Mouse (Mus musculus): Measurements from ENCODE around the gene Gm14288. TPM values are rescaled to one million over a fixed set of nuclear protein-coding genes. Genes with fewer than 3 reads are reported as not detected.
"Not testable (repeated sequence)": the region's sequence is repeated elsewhere in the genome, so short reads cannot be mapped to it uniquely, and the experiment has no call there.

Gm14288 gene
- total RNA-seq (2012; rRNA removed): 4.6 and 5.0 TPM in 2 replicates
- 7.5 and 11.9 TPM in 2 replicates for total RNA-seq (2014; rRNA removed)
- not detected in 2 replicates for polyA plus RNA-seq (2012; ENCODE audit: insufficient read length, low read depth)

DNA sequence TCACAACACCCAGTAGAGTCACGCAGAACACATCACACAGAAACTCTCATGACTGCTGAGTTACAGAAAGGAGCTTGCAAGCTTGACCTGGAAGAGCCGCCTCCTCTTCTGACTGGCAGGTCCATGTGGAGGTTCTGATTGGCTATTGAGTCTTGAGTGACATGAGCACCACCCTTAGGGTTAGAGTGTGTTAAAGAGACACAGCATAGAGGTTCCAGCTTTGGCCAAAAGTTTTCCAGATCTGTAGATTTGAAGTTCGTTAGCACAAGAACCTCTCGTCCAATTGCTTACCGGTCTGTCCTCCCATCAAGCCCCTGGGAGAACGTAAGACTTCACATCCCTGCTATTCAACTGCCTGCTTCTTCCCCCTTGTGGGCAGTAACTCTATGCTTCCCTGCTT is at the start of gene Gm14288:
TSS of gene Gm14288 (minus strand) at position 101 of the 400 bp plus-strand sequence.
- in situ Hi-C loops (cut with MboI; ENCODE audit: low pct_ligation_motif_present, low pct_unique_long_range_greater_than_20kb, low sequenced_read_pairs); H3K4me1 ChIP-seq (ENCODE audit: control insufficient read depth in 1 of 2, insufficient read depth in 2 of 2); H3K4me2 ChIP-seq (ENCODE audit: insufficient read depth, low read depth, poor library complexity, severe bottlenecking); H3K79me2 ChIP-seq (replicated peaks; ENCODE audit: control insufficient read depth, extremely low read depth, insufficient read depth, poor library complexity, severe bottlenecking); H3K9me3 ChIP-seq (replicated peaks; ENCODE audit: low read length); H3K9ac ChIP-seq (ENCODE audit: insufficient read depth, low read depth); H3K4me3 ChIP-seq (replicated peaks in 1 of 3; ENCODE audit: low read depth in 2 of 3, low read length in 2 of 3, poor library complexity in 1 of 3); dilution Hi-C loops (cut with MboI; ENCODE audit: extremely low pct_ligation_motif_present, extremely low pct_unique_long_range_greater_than_20kb, low sequenced_read_pairs); DNase-seq (ENCODE audit: extremely low read depth); H3K36me3 ChIP-seq (replicated peaks in 1 of 2; ENCODE audit: control insufficient read depth in 1 of 2, insufficient read depth in 1 of 2, low read length in 1 of 2); H3K27ac ChIP-seq (ENCODE audit: insufficient read depth, low read depth); H3K27me3 ChIP-seq (replicated peaks): not testable (repeated sequence)

DNA sequence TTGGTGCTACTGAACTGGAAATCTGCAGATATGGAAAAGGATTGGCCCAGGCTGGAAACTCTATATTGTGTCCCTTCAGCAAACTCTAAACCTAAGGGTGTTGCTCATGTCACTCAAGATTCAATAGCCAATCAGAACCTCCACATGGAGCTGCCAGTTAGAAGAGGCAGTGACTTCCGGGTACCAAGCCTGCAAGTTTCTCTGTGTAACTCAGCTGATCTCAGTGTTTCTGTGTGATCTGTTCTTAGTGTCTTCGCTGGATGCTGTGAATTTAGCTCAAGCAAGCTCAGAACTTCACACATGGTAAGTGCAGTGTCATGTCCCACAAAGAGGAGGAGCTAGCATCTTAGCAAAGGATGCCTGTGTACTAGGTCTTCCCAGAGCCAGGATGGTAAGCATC is 59.7 kb downstream of the Gm14288 start, which contains the start of gene Gm2007:
TSS of gene Gm2007 (plus strand) at position 301 of the 400 bp plus-strand sequence.
- in situ Hi-C loops (cut with MboI; ENCODE audit: low pct_ligation_motif_present, low pct_unique_long_range_greater_than_20kb, low sequenced_read_pairs); H3K79me2 ChIP-seq (replicated peaks; ENCODE audit: control insufficient read depth, extremely low read depth, insufficient read depth, poor library complexity, severe bottlenecking); H3K9me3 ChIP-seq (replicated peaks; ENCODE audit: low read length); DNase-seq (ENCODE audit: extremely low read depth); H3K4me1 ChIP-seq (ENCODE audit: control insufficient read depth in 1 of 2, insufficient read depth in 2 of 2); H3K27ac ChIP-seq (ENCODE audit: insufficient read depth, low read depth); H3K4me3 ChIP-seq (replicated peaks in 1 of 3; ENCODE audit: low read depth in 2 of 3, low read length in 2 of 3, poor library complexity in 1 of 3); H3K27me3 ChIP-seq (replicated peaks); H3K36me3 ChIP-seq (replicated peaks in 1 of 2; ENCODE audit: control insufficient read depth in 1 of 2, insufficient read depth in 1 of 2, low read length in 1 of 2); dilution Hi-C loops (cut with MboI; ENCODE audit: extremely low pct_ligation_motif_present, extremely low pct_unique_long_range_greater_than_20kb, low sequenced_read_pairs); H3K4me2 ChIP-seq (ENCODE audit: insufficient read depth, low read depth, poor library complexity, severe bottlenecking); H3K9ac ChIP-seq (ENCODE audit: insufficient read depth, low read depth): not testable (repeated sequence)

Other genes with a start within 250 kb of the Gm14288 start
- not detected in 2 replicates for gene Gm11007, start 157.1 kb downstream of the Gm14288 start, total RNA-seq (2012; rRNA removed)
- gene Gm11007, start 157.1 kb downstream of the Gm14288 start, total RNA-seq (2014; rRNA removed): not detected in 2 replicates
- 4.1 TPM in 1 of 2 replicates, not detected in the other for gene Gm11007, start 157.1 kb downstream of the Gm14288 start, polyA plus RNA-seq (2012; ENCODE audit: insufficient read length, low read depth)
- not detected in 2 replicates for gene Zfp969, start 97.4 kb downstream of the Gm14288 start, total RNA-seq (2012; rRNA removed)
- gene Zfp969, start 97.4 kb downstream of the Gm14288 start, total RNA-seq (2014; rRNA removed): not detected in 2 replicates
- gene Zfp969, start 97.4 kb downstream of the Gm14288 start, polyA plus RNA-seq (2012; ENCODE audit: insufficient read length, low read depth): not detected in 2 replicates
- gene Gm2007, start 59.6 kb downstream of the Gm14288 start, total RNA-seq (2012; rRNA removed): not detected in 2 replicates
- not detected in 2 replicates for gene Gm2007, start 59.6 kb downstream of the Gm14288 start, total RNA-seq (2014; rRNA removed)
- 4.1 TPM in 1 of 2 replicates, not detected in the other for gene Gm2007, start 59.6 kb downstream of the Gm14288 start, polyA plus RNA-seq (2012; ENCODE audit: insufficient read length, low read depth)
- 7.3 and 9.5 TPM in 2 replicates for gene Gm6710, start 68.1 kb upstream of the Gm14288 start, total RNA-seq (2012; rRNA removed)
- 20.9 and 35.8 TPM in 2 replicates for gene Gm6710, start 68.1 kb upstream of the Gm14288 start, total RNA-seq (2014; rRNA removed)
- gene Gm6710, start 68.1 kb upstream of the Gm14288 start, polyA plus RNA-seq (2012; ENCODE audit: insufficient read length, low read depth): 3.0 and 11.3 TPM in 2 replicates
- gene Zfp966, start 130.0 kb upstream of the Gm14288 start, total RNA-seq (2012; rRNA removed): 3.5 and 4.1 TPM in 2 replicates
- gene Zfp966, start 130.0 kb upstream of the Gm14288 start, total RNA-seq (2014; rRNA removed): 8.2 and 8.7 TPM in 2 replicates
- gene Zfp966, start 130.0 kb upstream of the Gm14288 start, polyA plus RNA-seq (2012; ENCODE audit: insufficient read length, low read depth): 5.6 and 6.3 TPM in 2 replicates
- gene Gm2026, start 164.2 kb upstream of the Gm14288 start, total RNA-seq (2012; rRNA removed): 10.0 and 10.7 TPM in 2 replicates
- 18.5 and 30.4 TPM in 2 replicates for gene Gm2026, start 164.2 kb upstream of the Gm14288 start, total RNA-seq (2014; rRNA removed)
- 10.2 and 14.0 TPM in 2 replicates for gene Gm2026, start 164.2 kb upstream of the Gm14288 start, polyA plus RNA-seq (2012; ENCODE audit: insufficient read length, low read depth)